Mouse (Mus musculus) olfactory bulb, adult 2 months (tissue): ENCODE measurements around the gene AC124502.3.

Experiments
- CTCF ChIP-seq: fragments of 200-500 bp; IDR thresholded peaks from 2 replicates; pipeline ENCODE4 v1.5.1; 2012; ENCODE audit warnings: low read depth, mild to moderate bottlenecking, low read length, moderate library complexity; ENCODE audit not compliant: insufficient read depth
- POLR2A ChIP-seq: fragments of 200-500 bp; IDR thresholded peaks from 2 replicates; pipeline ENCODE4 v1.6.1; 2012; ENCODE audit warnings: mild to moderate bottlenecking, low read depth, low read length, moderate library complexity; ENCODE audit not compliant: insufficient read depth

GRCm38 (mm10) chr19:4990716-4991115 is 48.0 kb upstream of the AC124502.3 start:
- TF ChIP-seq CTCF (no peak), POLR2A (no peak)
